Mouse (Mus musculus) cerebral cortex, adult 2 months (tissue): Measurements from ENCODE around the gene Mettl14.

ENCODE experiments used
- WGBS: fragments of 180-500 bp; shearing (Covaris S2); methylation state at CpG from one replicate; pipeline ENCODE4 v1.1.7; 2018; 5-methylcytosine and 5-hydroxymethylcytosine counted together

Gene Mettl14

GRCm38 (mm10) chr3:123385486-123386156, at the start of gene Mettl14:
TSS of gene Mettl14 (minus strand) at chr3:123386108.
- WGBS: under 1% methylated on average over 41 of the region's 41 CpGs

GRCm38 (mm10) chr3:123433362-123433761, 47.5 kb upstream of the Mettl14 start:
- WGBS: 74% methylated on average over 3 of the region's 3 CpGs

- 73% methylated on average over 5 of the region's 5 CpGs for WGBS
Measured at GRCm38 (mm10) chr3:123431951-123432674, 46.2 kb upstream of the Mettl14 start.

- WGBS: 77% methylated on average over 22 of the region's 22 CpGs
Measured at GRCm38 (mm10) chr3:123429597-123430458, 43.9 kb upstream of the Mettl14 start.

GRCm38 (mm10) chr3:123428005-123428404, 42.1 kb upstream of the Mettl14 start:
- WGBS: 84% methylated on average over 4 of the region's 4 CpGs

- 44% methylated on average over 2 of the region's 2 CpGs for WGBS
Measured at GRCm38 (mm10) chr3:123425647-123426046, 39.7 kb upstream of the Mettl14 start.

- WGBS: 59% methylated on average over 5 of the region's 5 CpGs
Measured at GRCm38 (mm10) chr3:123413173-123413572, 27.3 kb upstream of the Mettl14 start.

GRCm38 (mm10) chr3:123411821-123412578, 26.1 kb upstream of the Mettl14 start:
- 70% methylated on average over 6 of the region's 6 CpGs for WGBS

- 88% methylated on average over 3 of the region's 3 CpGs for WGBS
Measured at GRCm38 (mm10) chr3:123404945-123405344, 19.0 kb upstream of the Mettl14 start.

GRCm38 (mm10) chr3:123397562-123398481, 11.9 kb upstream of the Mettl14 start:
- WGBS: 81% methylated on average over 9 of the region's 9 CpGs

- WGBS: 77% methylated on average over 5 of the region's 5 CpGs
Measured at GRCm38 (mm10) chr3:123395611-123396010, 9.7 kb upstream of the Mettl14 start.

GRCm38 (mm10) chr3:123391180-123391579, 5.3 kb upstream of the Mettl14 start:
- 62% methylated on average over 4 of the region's 4 CpGs for WGBS

GRCm38 (mm10) chr3:123386157-123386780, 361 bp upstream of the Mettl14 start:
- WGBS: 15% methylated on average over 12 of the region's 12 CpGs

GRCm38 (mm10) chr3:123385118-123385485, 806 bp downstream of the Mettl14 start:
- 7% methylated on average over 6 of the region's 6 CpGs for WGBS

- 84% methylated on average over 7 of the region's 7 CpGs for WGBS
Measured at GRCm38 (mm10) chr3:123384435-123384834, 1.5 kb downstream of the Mettl14 start.

GRCm38 (mm10) chr3:123376562-123376961, 9.3 kb downstream of the Mettl14 start:
- WGBS: 82% methylated on average over 3 of the region's 3 CpGs

- 32% methylated on average over 11 of the region's 11 CpGs for WGBS
Measured at GRCm38 (mm10) chr3:123371766-123372535, 14.0 kb downstream of the Mettl14 start.

GRCm38 (mm10) chr3:123370927-123371326, 15.0 kb downstream of the Mettl14 start:
- 95% methylated on average over 5 of the region's 5 CpGs for WGBS

GRCm38 (mm10) chr3:123369161-123369560, 16.7 kb downstream of the Mettl14 start:
- WGBS: 83% methylated on average over 12 of the region's 12 CpGs
